Mouse (Mus musculus) cerebellum, adult 11-12 months (tissue): ENCODE results near the gene Olfr689.
"Not testable (repeated sequence)": the region's sequence is repeated elsewhere in the genome, so short reads cannot be mapped to it uniquely, and the experiment has no call there.

ENCODE experiments used
- DNase-seq: peaks from one replicate; pipeline ENCODE4 v3.0.0; 2022

Olfr689 gene

DNA sequence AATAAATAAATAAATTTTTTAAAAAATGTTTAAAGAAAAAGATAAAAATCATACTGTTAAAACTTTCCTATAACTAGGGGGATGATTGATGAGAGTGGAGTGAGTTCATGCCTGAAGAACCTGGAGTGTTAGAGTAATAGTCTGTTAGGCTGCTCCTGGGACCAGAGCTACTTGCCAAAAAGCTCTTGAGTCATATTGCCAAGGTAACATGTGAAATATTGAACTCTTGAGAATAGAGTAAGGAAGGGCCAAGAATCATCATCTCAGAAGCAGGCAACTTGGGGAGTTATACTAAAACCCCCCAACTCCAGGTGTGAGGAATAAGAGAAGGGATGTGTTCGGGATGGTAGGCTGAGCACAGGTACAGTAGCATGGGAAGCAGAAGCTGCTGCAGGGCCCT lies at the start of gene Olfr689:
Gene Olfr689, plus strand, starts transcription at position 301 of the 400 bp plus-strand sequence.
- DNase-seq = no peak

DNA sequence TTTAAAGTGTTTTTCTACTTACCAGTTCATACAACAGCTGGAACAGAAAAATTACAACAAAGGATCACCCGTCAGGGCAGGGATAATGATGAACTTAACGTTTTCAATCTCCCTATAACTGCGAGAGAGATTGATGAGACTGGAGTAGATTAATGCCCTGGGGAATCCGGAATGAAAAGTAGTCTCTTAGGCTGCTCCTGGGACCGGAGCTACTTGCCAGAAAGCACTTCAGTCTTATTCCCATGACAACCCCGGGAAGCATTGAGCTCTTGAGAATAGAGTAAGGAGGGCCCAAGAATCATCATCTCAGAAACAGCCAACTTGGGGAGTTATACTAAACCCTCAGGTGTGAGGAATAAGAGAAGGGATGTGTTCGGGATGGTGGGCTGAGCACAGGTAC lies 38.5 kb upstream of the Olfr689 start:
- DNase-seq = no peak

DNA sequence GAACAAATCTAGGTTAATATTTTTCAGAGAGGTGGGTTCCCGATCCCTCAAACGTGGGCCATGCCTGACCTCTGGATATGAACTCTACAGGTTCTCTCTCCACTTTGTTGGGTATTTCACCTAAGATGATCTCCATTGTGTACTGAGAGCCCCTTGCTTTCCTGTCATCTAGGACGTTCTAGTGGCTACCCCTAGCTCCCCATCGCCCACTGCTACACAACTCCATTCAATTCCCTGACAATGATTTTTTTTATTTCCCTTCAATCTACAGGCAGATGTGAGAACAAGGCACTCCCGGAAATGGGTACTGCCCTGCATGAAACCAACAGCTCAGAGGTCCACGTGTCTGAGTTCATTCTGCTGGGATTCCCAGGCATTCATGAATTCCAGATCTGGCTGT lies 23.2 kb upstream of the Olfr689 start, which contains the start of gene Olfr688:
Gene Olfr688, plus strand, starts transcription at position 301 of the 400 bp plus-strand sequence.
- no peak for DNase-seq

DNA sequence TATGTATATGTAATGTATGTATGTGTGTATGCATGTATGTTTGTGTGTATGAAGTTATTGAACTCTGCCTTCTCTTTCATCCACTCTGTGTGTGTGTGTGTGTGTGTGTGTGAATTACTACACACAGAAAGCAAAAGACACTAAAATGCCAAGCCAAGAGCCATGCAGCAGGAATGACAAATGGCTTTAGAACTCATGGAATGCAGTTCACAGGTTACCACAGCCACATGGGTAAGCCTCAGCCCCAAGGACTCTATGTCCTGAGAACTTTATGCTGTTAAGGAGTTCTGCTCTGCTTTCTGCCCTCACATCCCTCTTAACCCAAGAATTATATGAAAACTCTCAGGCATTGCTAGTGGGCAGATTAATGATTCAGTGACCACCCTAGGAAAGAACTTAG lies 20.9 kb upstream of the Olfr689 start:
- no peak for DNase-seq

DNA sequence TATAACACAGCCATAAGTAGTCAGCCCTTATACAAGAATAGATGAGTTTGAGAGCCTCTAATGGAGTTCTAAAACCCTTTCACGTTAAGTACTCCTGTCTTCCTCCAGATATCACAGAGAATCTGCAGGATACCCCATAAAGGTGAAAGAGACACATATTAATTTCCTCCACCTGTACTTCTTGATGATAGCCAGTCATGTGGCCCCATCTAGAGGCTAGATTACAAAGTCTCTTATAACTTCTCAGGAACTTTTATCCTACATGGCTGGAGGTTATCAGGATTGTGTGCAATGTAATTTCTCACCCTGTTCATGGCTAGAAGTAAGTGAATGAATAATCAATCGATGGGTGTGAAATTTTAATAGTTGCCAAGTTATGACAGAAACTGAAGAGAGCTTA lies 14.3 kb downstream of the Olfr689 start:
- no peak for DNase-seq

DNA sequence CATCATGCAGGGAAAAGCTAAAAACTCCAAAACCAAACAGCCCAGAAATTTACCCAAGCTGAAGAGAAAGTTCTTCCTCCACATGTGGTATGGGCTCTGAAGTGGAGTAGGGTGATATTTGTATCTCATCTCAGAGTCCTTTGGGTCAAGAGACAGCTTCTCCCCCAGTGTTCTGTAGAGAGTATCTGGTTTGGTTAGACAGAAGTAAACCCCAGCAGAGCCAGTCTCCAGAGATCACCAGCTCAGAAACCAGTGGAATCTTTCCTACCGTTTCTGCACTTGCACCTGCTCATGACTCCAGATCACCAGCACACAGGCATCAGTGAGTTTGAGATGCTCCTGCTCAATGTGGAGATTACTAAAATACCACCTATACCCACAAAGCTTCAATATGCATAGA lies 23.0 kb downstream of the Olfr689 start, which contains the start of gene Olfr690:
Gene Olfr690, minus strand, starts transcription at position 101 of the 400 bp plus-strand sequence.
- DNase-seq = no peak

DNA sequence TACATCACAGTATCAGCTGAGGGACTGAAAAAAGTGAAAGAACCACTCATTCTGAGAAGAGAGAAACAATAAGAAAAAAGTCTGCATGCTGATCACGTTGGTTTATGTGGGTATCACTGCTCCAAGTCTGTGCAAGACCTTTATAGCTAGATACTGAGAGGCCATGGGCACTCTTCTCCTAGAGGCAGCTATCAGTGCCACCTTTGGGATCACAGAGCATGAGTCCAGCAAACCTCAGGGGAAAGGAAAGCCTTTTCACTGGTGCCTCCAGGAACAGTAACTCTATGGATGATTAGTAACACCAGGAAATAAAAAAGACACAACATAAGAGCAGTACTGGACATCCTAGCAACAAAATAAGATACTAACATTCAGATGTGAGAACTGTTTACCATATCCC lies 31.2 kb downstream of the Olfr689 start, which contains the start of gene Olfr691:
Gene Olfr691, minus strand, starts transcription at position 101 of the 400 bp plus-strand sequence.
- DNase-seq = no peak

DNA sequence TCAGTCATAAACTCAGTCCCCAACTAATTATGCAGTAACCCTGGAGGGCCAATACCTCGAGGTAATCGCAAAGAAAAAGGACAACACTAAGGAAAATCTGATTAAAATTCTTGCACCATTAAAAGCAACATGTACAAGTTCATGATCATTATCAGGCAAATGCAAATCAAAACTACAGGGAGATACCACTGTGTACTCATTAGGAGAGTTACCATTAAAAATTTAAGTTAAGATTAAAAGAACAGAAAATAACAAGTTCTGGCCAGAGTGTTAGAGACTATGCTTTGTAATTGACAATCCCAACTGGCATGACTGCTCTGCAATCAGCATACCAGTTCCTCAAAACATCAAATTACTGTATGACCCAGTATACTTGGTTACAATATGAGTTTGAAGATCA lies 31.8 kb downstream of the Olfr689 start:
- DNase-seq = no peak

DNA sequence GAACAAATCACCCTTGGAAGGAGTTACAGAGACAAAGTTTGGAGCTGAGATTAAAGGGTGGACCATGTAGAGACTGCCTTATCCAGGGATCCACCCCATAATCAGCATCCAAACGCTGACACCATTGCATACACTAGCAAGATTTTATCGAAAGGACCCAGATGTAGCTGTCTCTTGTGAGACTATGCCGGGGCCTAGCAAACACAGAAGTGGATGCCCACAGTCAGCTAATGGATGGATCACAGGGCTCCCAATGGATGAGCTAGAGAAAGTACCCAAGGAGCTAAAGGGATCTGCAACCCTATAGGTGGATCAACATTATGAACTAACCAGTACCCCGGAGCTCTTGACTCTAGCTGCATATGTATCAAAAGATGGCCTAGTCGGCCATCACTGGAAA lies 45.1 kb downstream of the Olfr689 start:
- DNase-seq = not testable (repeated sequence)

DNA sequence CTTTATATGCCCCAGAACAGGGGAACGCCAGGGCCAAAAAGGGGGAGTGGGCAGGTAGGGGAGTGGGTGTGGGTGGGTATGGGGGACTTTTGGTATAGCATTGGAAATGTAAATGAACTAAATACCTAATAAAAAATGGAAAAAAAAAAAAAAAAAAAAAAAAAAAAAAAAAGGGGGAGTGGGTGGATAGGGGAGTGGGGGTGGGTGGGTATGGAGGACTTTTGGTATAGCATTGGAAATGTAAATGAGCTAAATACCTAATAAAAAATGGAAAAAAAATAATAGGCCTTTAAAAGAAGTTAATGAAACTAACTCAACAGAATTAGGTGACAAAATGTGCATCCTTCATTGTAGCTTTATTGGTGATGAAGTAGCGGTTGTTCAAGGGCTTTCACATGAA lies 45.5 kb downstream of the Olfr689 start:
- DNase-seq = not testable (repeated sequence)

DNA sequence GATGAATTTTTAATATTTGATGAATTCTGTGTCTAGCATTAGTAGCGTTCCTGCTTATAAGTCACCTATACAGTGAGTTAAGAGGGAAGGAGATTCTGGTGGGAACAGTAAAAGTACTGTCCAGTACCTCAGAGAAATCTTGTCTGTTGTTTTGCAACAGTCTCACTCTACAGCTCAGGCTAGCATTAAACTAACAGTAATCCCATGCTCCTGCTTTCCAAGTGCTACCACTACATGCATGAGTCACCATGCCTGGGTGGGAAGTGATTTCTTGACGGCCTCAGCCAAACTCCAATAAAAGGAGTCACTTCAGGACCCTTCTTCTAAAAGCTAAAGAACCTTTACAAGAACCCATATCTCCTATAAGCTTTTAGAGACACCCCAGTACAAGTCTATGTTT lies 50.7 kb downstream of the Olfr689 start:
- no peak for DNase-seq

DNA sequence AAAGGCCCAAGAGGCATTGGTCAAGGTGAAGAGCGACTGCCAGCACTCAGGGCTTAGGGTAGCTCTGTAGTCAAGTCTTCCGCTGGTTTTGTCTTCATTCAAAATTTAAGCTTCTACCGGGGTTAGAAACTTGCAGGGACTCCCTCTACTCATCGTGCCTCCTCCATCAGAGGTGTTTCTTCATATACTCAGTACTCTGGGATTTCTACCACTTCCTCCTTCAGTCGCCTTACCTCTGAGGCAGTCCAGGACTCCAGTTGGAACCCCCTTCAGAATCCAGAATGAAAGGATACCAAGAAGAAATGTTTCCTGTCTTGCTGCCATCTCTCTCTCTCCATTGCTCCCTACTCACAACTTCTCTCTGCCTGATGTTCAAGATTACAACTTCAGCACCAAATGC lies 56.3 kb downstream of the Olfr689 start:
- DNase-seq = no peak

DNA sequence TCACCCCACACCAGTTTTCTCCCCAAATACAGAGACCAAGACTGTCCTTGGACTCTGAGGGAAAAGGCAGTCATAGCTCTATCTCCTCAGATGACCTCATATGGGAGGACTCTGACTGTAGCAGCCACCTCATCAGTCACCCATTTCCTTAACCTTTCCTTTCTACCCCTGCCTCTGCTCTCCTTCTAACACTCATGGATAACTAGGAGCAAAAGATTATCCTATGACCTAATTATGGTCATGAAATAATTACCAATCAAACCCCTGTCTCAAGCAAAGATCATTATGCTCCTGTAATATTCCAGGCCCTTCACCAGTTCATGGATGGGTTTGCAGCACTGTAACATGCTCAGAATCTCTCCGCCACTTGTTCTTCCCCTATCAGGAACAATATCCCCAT lies 57.0 kb downstream of the Olfr689 start, which contains the start of gene Olfr692:
Gene Olfr692, plus strand, starts transcription at position 301 of the 400 bp plus-strand sequence.
- DNase-seq = no peak

DNA sequence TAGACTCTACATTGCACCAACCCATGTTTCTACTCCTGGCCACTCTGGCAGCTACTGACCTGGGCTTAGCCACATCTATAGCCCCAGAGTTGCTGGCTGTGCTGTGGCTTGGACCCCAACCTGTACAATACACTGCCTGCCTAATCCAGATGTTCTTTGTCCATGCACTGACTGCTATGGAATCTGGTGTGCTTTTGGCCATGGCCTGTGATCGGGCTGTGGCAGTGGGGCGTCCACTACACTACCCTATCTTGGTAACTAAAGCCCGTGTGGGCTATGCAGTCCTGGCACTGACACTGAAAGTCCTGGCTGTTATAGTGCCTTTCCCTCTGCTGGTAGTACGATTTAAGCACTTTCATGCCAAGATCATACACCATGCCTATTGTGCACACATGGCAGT lies 57.6 kb downstream of the Olfr689 start:
- no peak for DNase-seq
